Mouse (Mus musculus): Measurements from ENCODE around the gene Olfr467. TPM values are rescaled to one million over a fixed set of nuclear protein-coding genes. Genes with fewer than 3 reads are reported as not detected.

Olfr467 gene
- not detected for polyA plus RNA-seq (2015; fragmentation: Illumina TruSeq; extraction: RNeasy Lipid Tissue Mini Kit (QIAGEN cat#74804); ENCODE audit: insufficient read depth, low read depth, low replicate concordance)

GRCm38 (mm10) chr7:107811963-107812362, at the start of gene Olfr467:
Olfr467 (plus strand) TSS chr7:107812263.

GRCm38 (mm10) chr7:107801108-107801507, 11.0 kb upstream of the Olfr467 start, which contains the start of gene Ovch2:
Ovch2 (minus strand) TSS chr7:107801208.

GRCm38 (mm10) chr7:107825441-107825840, 13.4 kb downstream of the Olfr467 start, which contains the start of gene Olfr469:
Olfr469 (minus strand) TSS chr7:107825541.

GRCm38 (mm10) chr7:107847390-107847789, 35.3 kb downstream of the Olfr467 start, which contains the start of gene Olfr470:
Olfr470 (minus strand) TSS chr7:107847490.

Other genes with a start within 250 kb of the Olfr467 start
- gene Olfml1, start 244.8 kb upstream of the Olfr467 start, polyA plus RNA-seq (2015; fragmentation: Illumina TruSeq; extraction: RNeasy Lipid Tissue Mini Kit (QIAGEN cat#74804); ENCODE audit: insufficient read depth, low read depth, low replicate concordance) = 3.8 TPM
- gene Ppfibp2, start 217.1 kb upstream of the Olfr467 start, polyA plus RNA-seq (2015; fragmentation: Illumina TruSeq; extraction: RNeasy Lipid Tissue Mini Kit (QIAGEN cat#74804); ENCODE audit: insufficient read depth, low read depth, low replicate concordance) = 3.2 TPM
- gene 5330417H12Rik, start 187.1 kb upstream of the Olfr467 start, polyA plus RNA-seq (2015; fragmentation: Illumina TruSeq; extraction: RNeasy Lipid Tissue Mini Kit (QIAGEN cat#74804); ENCODE audit: insufficient read depth, low read depth, low replicate concordance) = not detected
- not detected for gene Cyb5r2, start 54.2 kb upstream of the Olfr467 start, polyA plus RNA-seq (2015; fragmentation: Illumina TruSeq; extraction: RNeasy Lipid Tissue Mini Kit (QIAGEN cat#74804); ENCODE audit: insufficient read depth, low read depth, low replicate concordance)
- gene Ovch2, start 11.1 kb upstream of the Olfr467 start, polyA plus RNA-seq (2015; fragmentation: Illumina TruSeq; extraction: RNeasy Lipid Tissue Mini Kit (QIAGEN cat#74804); ENCODE audit: insufficient read depth, low read depth, low replicate concordance) = not detected
- gene Olfr469, start 13.3 kb downstream of the Olfr467 start, polyA plus RNA-seq (2015; fragmentation: Illumina TruSeq; extraction: RNeasy Lipid Tissue Mini Kit (QIAGEN cat#74804); ENCODE audit: insufficient read depth, low read depth, low replicate concordance) = not detected
- gene Olfr470, start 35.2 kb downstream of the Olfr467 start, polyA plus RNA-seq (2015; fragmentation: Illumina TruSeq; extraction: RNeasy Lipid Tissue Mini Kit (QIAGEN cat#74804); ENCODE audit: insufficient read depth, low read depth, low replicate concordance) = not detected
- gene Olfr472, start 85.6 kb downstream of the Olfr467 start, polyA plus RNA-seq (2015; fragmentation: Illumina TruSeq; extraction: RNeasy Lipid Tissue Mini Kit (QIAGEN cat#74804); ENCODE audit: insufficient read depth, low read depth, low replicate concordance) = not detected
- gene Olfr473, start 118.2 kb downstream of the Olfr467 start, polyA plus RNA-seq (2015; fragmentation: Illumina TruSeq; extraction: RNeasy Lipid Tissue Mini Kit (QIAGEN cat#74804); ENCODE audit: insufficient read depth, low read depth, low replicate concordance) = not detected
- gene Olfr474, start 142.4 kb downstream of the Olfr467 start, polyA plus RNA-seq (2015; fragmentation: Illumina TruSeq; extraction: RNeasy Lipid Tissue Mini Kit (QIAGEN cat#74804); ENCODE audit: insufficient read depth, low read depth, low replicate concordance) = not detected
- gene Olfr476, start 152.5 kb downstream of the Olfr467 start, polyA plus RNA-seq (2015; fragmentation: Illumina TruSeq; extraction: RNeasy Lipid Tissue Mini Kit (QIAGEN cat#74804); ENCODE audit: insufficient read depth, low read depth, low replicate concordance) = not detected
- gene Olfr477, start 174.4 kb downstream of the Olfr467 start, polyA plus RNA-seq (2015; fragmentation: Illumina TruSeq; extraction: RNeasy Lipid Tissue Mini Kit (QIAGEN cat#74804); ENCODE audit: insufficient read depth, low read depth, low replicate concordance) = not detected
- not detected for gene Olfr478, start 221.7 kb downstream of the Olfr467 start, polyA plus RNA-seq (2015; fragmentation: Illumina TruSeq; extraction: RNeasy Lipid Tissue Mini Kit (QIAGEN cat#74804); ENCODE audit: insufficient read depth, low read depth, low replicate concordance)
- not detected for gene Olfr479, start 238.4 kb downstream of the Olfr467 start, polyA plus RNA-seq (2015; fragmentation: Illumina TruSeq; extraction: RNeasy Lipid Tissue Mini Kit (QIAGEN cat#74804); ENCODE audit: insufficient read depth, low read depth, low replicate concordance)